Mouse (Mus musculus) embryonic fibroblast, embryonic 13.5 days (primary cell): ENCODE measurements at regions not wholly inside any gene's neighbourhood (a gene's known extent, or its start where the extent isn't known, plus 50 kb on each side); places are given as distances from the start of the nearest gene placed in this dataset.

Experiments
- CTCF ChIP-seq: IDR thresholded peaks from 2 replicates; pipeline ENCODE4 v1.5.1; 2011; ENCODE audit warnings: mild to moderate bottlenecking, control low read depth, low read length, moderate library complexity, borderline replicate concordance; ENCODE audit not compliant: insufficient read depth
- POLR2A ChIP-seq: IDR thresholded peaks from 2 replicates; pipeline ENCODE4 v1.6.1; 2011; ENCODE audit warnings: low read depth, mild to moderate bottlenecking, control low read depth, low read length, moderate library complexity

DNA sequence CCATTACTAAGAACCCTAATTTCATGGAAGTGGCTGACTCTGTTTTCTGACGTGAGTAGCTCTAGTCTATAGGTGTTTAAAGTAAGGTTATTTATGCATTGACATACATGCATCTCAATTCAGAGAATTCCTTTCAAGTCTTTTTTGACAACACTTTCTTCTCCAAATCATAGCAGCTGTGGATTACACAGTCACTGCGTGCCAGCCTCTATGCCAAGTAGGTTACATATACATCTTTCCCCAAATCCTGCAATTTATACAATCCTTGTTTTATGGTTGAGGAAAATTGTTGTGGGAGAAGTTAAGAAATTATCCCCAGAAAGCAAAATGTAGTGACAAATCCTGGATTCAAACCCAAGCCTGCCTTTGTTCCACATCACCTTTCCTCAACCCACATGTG lies 56.5 kb upstream of the Ssbp2 start:
- no peak for TF ChIP-seq CTCF
- no peak for TF ChIP-seq POLR2A
